Mouse (Mus musculus) intestine, embryonic 15.5 days (tissue): ENCODE measurements around the gene Gm49358. TPM values are rescaled to one million over a fixed set of nuclear protein-coding genes. Genes with fewer than 3 reads are reported as not detected.
A peak's percentile ranks its signal among the peaks of the same experiment; 100 is the strongest.

Experiments used
- ATAC-seq: fragments of 200-750 bp; cut with Nextera tagmentation; 2 replicates; pipeline ENCODE4 v1.8.0; 2017; ENCODE audit warnings: moderate TSS enrichment, moderate library complexity
- H3K27ac ChIP-seq: fragments of 300-500 bp; sonication (generic); 2 replicates; pipeline ENCODE4 v1.5.1; 2015; ENCODE audit warnings: mild to moderate bottlenecking, inconsistent platforms
- H3K27me3 ChIP-seq: fragments of 300-500 bp; sonication (generic); replicated peaks from 2 replicates; pipeline ENCODE4 v1.6.1; 2015; ENCODE audit warnings: inconsistent platforms
- H3K36me3 ChIP-seq: fragments of 300-500 bp; sonication (generic); 2 replicates; pipeline ENCODE4 v1.6.1; 2015; ENCODE audit warnings: inconsistent platforms
- H3K4me1 ChIP-seq: fragments of 300-500 bp; sonication (generic); replicated peaks from 2 replicates; pipeline ENCODE4 v1.6.1; 2015; ENCODE audit warnings: inconsistent platforms
- H3K4me2 ChIP-seq: fragments of 300-500 bp; sonication (generic); replicated peaks from 2 replicates; pipeline ENCODE4 v1.6.1; 2015; ENCODE audit warnings: mild to moderate bottlenecking, inconsistent platforms
- H3K4me3 ChIP-seq: fragments of 300-500 bp; sonication (generic); replicated peaks from 2 replicates; pipeline ENCODE4 v1.5.1; 2015; ENCODE audit warnings: inconsistent platforms
- H3K9ac ChIP-seq: fragments of 300-500 bp; sonication (generic); 2 replicates; pipeline ENCODE4 v1.6.1; 2015; ENCODE audit warnings: inconsistent platforms
- H3K9me3 ChIP-seq: fragments of 300-500 bp; sonication (generic); 2 replicates; pipeline ENCODE4 v1.6.1; 2016; ENCODE audit warnings: inconsistent platforms
- WGBS: fragments of 180-500 bp; shearing (Covaris S2); methylation state at CpG from one replicate; pipeline ENCODE4 v1.1.7; 2015; 5-methylcytosine and 5-hydroxymethylcytosine counted together
- polyA plus RNA-seq: library from polyadenylated mRNA; unstranded; fragments of >200 nt; fragmentation: Nextera tagmentation; extraction: Ambion mirVana; gene quantifications from 2 replicates; pipeline ENCODE4 v1.2.1, GENCODE M21; 2015

The Gm49358 gene
- polyA plus RNA-seq, 1 experiment from 2014 or later = not detected

DNA sequence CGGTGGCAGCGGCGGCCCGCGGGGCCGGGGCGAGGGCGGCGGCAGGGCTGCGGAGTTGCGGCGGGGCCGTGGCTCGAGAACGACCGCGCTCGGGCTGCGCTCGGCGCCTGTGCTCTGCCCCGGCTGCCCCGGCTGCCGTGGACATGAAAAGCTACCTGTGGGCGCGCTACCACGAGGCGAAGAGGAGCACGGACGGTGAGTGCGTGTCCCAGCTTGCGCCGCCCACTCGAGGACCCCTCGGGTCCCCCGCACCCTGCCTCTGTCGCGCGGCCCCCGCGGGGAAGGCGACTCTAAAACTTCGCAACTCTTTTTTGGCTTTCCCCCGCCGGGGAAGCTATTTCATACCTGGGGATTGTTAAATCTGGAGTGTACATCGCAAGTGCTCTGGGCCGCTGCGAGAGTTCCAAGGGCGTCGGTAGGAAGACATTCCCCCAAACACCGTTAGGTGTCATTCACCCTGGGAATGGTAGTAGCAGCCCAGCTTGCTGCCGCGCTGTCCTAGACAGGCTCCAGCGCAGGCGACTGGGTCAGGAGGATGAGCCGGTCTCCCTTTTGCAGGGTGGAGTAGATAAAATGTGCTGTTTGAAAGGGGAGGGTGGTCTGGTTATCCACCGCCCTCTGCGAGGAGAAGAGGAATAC is 15.5 kb downstream of the Gm49358 start:
- under 1% methylated on average over 58 of the region's 58 CpGs for WGBS
- H3K4me2 ChIP-seq = peak overlapping the region; percentile 97
- peak overlapping the region; percentile 66 for H3K4me3 ChIP-seq
- H3K9me3 ChIP-seq = no peaks in the 10 kb centered on the region
- H3K27me3 ChIP-seq = no peaks in the 10 kb centered on the region
- ATAC-seq = peak; percentile 41; the same call in 1 of the 2 replicates
- H3K36me3 ChIP-seq = no peaks in the 10 kb centered on the region
- H3K4me1 ChIP-seq = peaks cover 16% of the 10 kb centered on the region; the same call in 1 of the 2 replicates
- H3K9ac ChIP-seq = peak overlapping the region; percentile 63
- H3K27ac ChIP-seq = no peak overlapping the region

DNA sequence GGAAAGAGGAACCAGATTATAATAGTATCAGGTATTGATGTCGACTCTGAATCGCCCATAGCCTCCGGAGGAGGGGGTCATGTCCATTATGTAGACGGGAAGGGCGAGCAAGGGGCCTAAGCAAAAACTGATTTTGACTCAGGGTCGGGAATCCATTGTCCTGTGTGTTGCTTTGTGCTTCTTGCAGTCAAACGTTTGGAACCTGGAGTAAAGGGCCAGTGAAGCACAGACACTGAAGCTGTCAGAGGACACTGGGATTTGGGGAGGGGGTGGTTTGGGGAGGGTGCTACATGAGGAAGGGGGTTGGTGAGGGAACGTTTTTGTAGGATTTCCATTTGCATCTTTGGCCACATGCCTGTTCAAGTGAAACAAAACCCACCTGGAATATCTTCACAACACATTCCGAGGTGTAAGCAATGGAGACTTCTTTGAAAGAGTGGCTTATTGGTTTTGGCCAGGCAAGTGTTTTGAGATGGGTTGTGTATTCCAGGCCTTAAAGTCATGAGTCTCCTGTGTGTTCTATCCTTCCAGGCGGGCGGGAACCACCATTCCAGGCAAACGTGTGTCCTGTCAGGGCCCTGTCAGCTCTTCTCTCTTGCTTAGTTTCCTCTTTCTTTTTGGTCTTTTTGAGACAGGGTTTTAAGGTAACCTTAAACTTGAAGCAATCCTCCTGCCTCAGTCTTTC is 16.2 kb downstream of the Gm49358 start:
- Histone ChIP-seq H3K27ac (no peak overlapping the region), H3K9ac (peak overlapping the region; percentile 63), H3K36me3 (no peaks in the 10 kb centered on the region), H3K4me3 (peak overlapping the region; percentile 66), H3K9me3 (no peaks in the 10 kb centered on the region), H3K4me2 (peak overlapping the region; percentile 97), H3K27me3 (no peaks in the 10 kb centered on the region), H3K4me1 (peaks cover 16% of the 10 kb centered on the region; the same call in 1 of the 2 replicates)
- no peak for ATAC-seq
- 25% methylated on average over 12 of the region's 12 CpGs for WGBS

DNA sequence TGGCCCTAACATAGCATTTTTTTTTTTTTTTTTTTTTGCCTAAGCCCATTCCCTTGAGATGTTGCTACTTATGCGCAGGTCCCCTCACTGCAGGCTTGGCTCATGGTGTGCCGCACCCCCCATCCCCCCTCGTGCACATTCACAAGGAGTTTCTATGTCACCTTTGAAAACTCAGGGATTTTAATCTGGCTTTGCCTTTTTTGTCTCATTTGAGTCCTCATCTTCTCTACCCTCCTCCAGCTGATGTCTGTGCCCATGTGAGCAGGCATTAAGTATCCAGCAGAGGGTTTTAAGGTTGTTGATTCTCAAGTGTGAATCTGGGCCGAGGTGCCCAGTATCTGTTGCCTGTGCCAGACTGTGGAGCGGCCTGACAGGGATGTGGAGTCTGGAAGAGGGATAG is 17.9 kb downstream of the Gm49358 start:
- H3K9ac ChIP-seq = no peak overlapping the region

GRCm38 (mm10) chr10:86782656-86783055 is 18.9 kb downstream of the Gm49358 start:
- Histone ChIP-seq H3K4me3 (no peak overlapping the region), H3K4me1 (peaks cover 16% of the 10 kb centered on the region; the same call in 1 of the 2 replicates), H3K27me3 (no peaks in the 10 kb centered on the region), H3K27ac (no peak overlapping the region), H3K9ac (no peak overlapping the region), H3K36me3 (no peaks in the 10 kb centered on the region), H3K4me2 (no peak overlapping the region), H3K9me3 (no peaks in the 10 kb centered on the region)
- no peak for ATAC-seq
- 64% methylated on average over 5 of the region's 5 CpGs for WGBS

More for the DNA sequence above, 17.9 kb downstream of the Gm49358 start:
- Histone ChIP-seq H3K4me3 (no peak overlapping the region), H3K27me3 (no peaks in the 10 kb centered on the region), H3K27ac (no peak overlapping the region), H3K4me2 (no peak overlapping the region), H3K9me3 (no peaks in the 10 kb centered on the region), H3K36me3 (no peaks in the 10 kb centered on the region), H3K4me1 (peaks cover 16% of the 10 kb centered on the region; the same call in 1 of the 2 replicates)
- ATAC-seq = no peak
- WGBS = 55% methylated on average over 5 of the region's 5 CpGs

DNA sequence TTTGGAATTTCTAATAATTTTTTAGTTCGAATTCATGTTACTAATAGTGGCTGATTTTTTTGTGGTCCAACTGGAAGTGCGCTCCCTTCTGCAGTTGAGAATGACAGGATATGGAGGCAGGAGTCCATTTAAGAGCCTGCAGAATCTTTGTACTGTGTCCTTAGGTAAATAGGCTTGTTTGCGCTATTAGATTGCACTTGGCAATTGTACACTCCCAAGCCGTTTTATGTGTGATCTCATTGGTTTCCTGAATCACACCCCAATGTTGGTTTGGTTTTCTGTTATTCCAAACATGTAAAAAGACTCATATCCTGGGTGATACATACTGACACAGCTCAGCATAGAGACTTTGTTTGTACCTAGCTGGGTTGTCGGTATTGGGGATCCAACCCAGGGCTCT is 19.8 kb downstream of the Gm49358 start:
- H3K27me3 ChIP-seq = no peaks in the 10 kb centered on the region
- H3K4me2 ChIP-seq = no peak overlapping the region
- H3K9ac ChIP-seq = no peak overlapping the region
- no peak overlapping the region for H3K4me3 ChIP-seq
- H3K9me3 ChIP-seq = no peaks in the 10 kb centered on the region
- no peak overlapping the region for H3K27ac ChIP-seq
- no peaks in the 10 kb centered on the region for H3K36me3 ChIP-seq
- WGBS = 61% methylated on average over 5 of the region's 5 CpGs
- ATAC-seq = no peak
- 0 out of 2 replicates have a peak, but pooled peaks cover 14% of the 10 kb centered on the region for H3K4me1 ChIP-seq

- Histone ChIP-seq H3K9me3 (no peaks in the 10 kb centered on the region), H3K27ac (no peak overlapping the region), H3K4me3 (no peak overlapping the region), H3K4me1 (0 out of 2 replicates have a peak, but pooled peaks cover 14% of the 10 kb centered on the region), H3K4me2 (no peak overlapping the region), H3K9ac (no peak overlapping the region), H3K27me3 (no peaks in the 10 kb centered on the region), H3K36me3 (no peaks in the 10 kb centered on the region)
- WGBS = 87% methylated on average over 5 of the region's 5 CpGs
- ATAC-seq = no peak
These were observed 20.4 kb downstream of the Gm49358 start for GRCm38 (mm10) chr10:86784126-86784675.

- no peaks in the 10 kb centered on the region for H3K27me3 ChIP-seq
- no peak overlapping the region for H3K4me2 ChIP-seq
- no peak overlapping the region for H3K9ac ChIP-seq
- H3K9me3 ChIP-seq = no peaks in the 10 kb centered on the region
- H3K4me3 ChIP-seq = no peak overlapping the region
- WGBS = 61% methylated on average over 2 of the region's 2 CpGs
- H3K36me3 ChIP-seq = no peaks in the 10 kb centered on the region
- H3K27ac ChIP-seq = no peak overlapping the region
- ATAC-seq = no peak
- 0 out of 2 replicates have a peak, but pooled peaks cover 14% of the 10 kb centered on the region for H3K4me1 ChIP-seq
These were observed 21.6 kb downstream of the Gm49358 start for GRCm38 (mm10) chr10:86785396-86785795.

DNA sequence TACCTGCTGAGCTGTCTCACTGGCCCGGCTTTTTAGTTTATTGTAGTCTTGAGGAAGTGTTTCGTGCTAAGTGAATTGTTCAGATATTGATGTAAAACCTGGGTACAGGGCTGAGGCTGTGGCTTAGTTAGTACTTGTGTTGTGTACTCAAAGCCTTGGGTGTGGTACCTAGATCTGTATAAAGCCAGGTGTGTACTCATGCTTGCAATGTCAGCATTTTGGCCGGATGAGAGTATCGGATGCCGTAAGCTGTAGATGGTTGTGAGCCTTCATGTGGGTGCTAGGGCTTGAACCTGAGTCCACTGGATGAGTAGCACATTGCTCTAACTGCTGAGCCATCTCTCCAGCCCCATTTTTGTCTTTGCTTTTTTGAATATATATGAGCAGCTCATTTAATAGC is 22.3 kb downstream of the Gm49358 start:
- WGBS = 90% methylated on average over 5 of the region's 5 CpGs

GRCm38 (mm10) chr10:86788193-86788592 is 24.4 kb downstream of the Gm49358 start:
- Histone ChIP-seq H3K27me3 (no peaks in the 10 kb centered on the region), H3K9me3 (no peaks in the 10 kb centered on the region), H3K36me3 (no peaks in the 10 kb centered on the region), H3K4me3 (no peak overlapping the region), H3K4me1 (0 out of 2 replicates have a peak, but pooled peaks cover 4% of the 10 kb centered on the region), H3K27ac (no peak overlapping the region), H3K4me2 (no peak overlapping the region), H3K9ac (no peak overlapping the region)
- no peak for ATAC-seq
- WGBS = 45% methylated on average over 5 of the region's 5 CpGs

More for the DNA sequence above, 22.3 kb downstream of the Gm49358 start:
- no peak overlapping the region for H3K27ac ChIP-seq
- 0 out of 2 replicates have a peak, but pooled peaks cover 14% of the 10 kb centered on the region for H3K4me1 ChIP-seq
- H3K9me3 ChIP-seq = no peaks in the 10 kb centered on the region
- no peak overlapping the region for H3K4me3 ChIP-seq
- H3K4me2 ChIP-seq = no peak overlapping the region
- H3K27me3 ChIP-seq = no peaks in the 10 kb centered on the region
- no peak for ATAC-seq
- H3K9ac ChIP-seq = no peak overlapping the region
- H3K36me3 ChIP-seq = no peaks in the 10 kb centered on the region

GRCm38 (mm10) chr10:86789146-86789672 is 25.4 kb downstream of the Gm49358 start:
- WGBS = 82% methylated on average over 7 of the region's 7 CpGs

GRCm38 (mm10) chr10:86791507-86792184 is 27.9 kb downstream of the Gm49358 start:
- Histone ChIP-seq H3K4me2 (no peak overlapping the region), H3K27me3 (no peaks in the 10 kb centered on the region), H3K27ac (no peak overlapping the region), H3K9ac (no peak overlapping the region), H3K36me3 (no peaks in the 10 kb centered on the region), H3K4me3 (no peak overlapping the region), H3K4me1 (0 out of 2 replicates have a peak, but pooled peaks cover 4% of the 10 kb centered on the region), H3K9me3 (no peaks in the 10 kb centered on the region)
- ATAC-seq = peak; percentile 52; the same call in 1 of the 2 replicates
- WGBS = 46% methylated on average over 7 of the region's 7 CpGs

More at GRCm38 (mm10) chr10:86789146-86789672, 25.4 kb downstream of the Gm49358 start:
- Histone ChIP-seq H3K9ac (no peak overlapping the region), H3K4me1 (0 out of 2 replicates have a peak, but pooled peaks cover 4% of the 10 kb centered on the region), H3K36me3 (no peaks in the 10 kb centered on the region), H3K9me3 (no peaks in the 10 kb centered on the region), H3K4me2 (no peak overlapping the region), H3K27me3 (no peaks in the 10 kb centered on the region), H3K27ac (no peak overlapping the region), H3K4me3 (no peak overlapping the region)
- no peak for ATAC-seq

- ATAC-seq = no peak
These were observed 29.8 kb downstream of the Gm49358 start for GRCm38 (mm10) chr10:86793509-86793951.

More at GRCm38 (mm10) chr10:86793509-86793951, 29.8 kb downstream of the Gm49358 start:
- Histone ChIP-seq H3K4me1 (no peaks in the 10 kb centered on the region), H3K9ac (no peak overlapping the region), H3K36me3 (no peaks in the 10 kb centered on the region), H3K27ac (no peak overlapping the region), H3K4me3 (no peak overlapping the region), H3K9me3 (no peaks in the 10 kb centered on the region), H3K27me3 (no peaks in the 10 kb centered on the region), H3K4me2 (no peak overlapping the region)
- WGBS = 64% methylated on average over 2 of the region's 2 CpGs
